Mouse (Mus musculus): ENCODE measurements at regions not wholly inside any gene's neighbourhood (a gene's known extent, or its start where the extent isn't known, plus 50 kb on each side); places are given as distances from the start of the nearest gene placed in this dataset.

DNA sequence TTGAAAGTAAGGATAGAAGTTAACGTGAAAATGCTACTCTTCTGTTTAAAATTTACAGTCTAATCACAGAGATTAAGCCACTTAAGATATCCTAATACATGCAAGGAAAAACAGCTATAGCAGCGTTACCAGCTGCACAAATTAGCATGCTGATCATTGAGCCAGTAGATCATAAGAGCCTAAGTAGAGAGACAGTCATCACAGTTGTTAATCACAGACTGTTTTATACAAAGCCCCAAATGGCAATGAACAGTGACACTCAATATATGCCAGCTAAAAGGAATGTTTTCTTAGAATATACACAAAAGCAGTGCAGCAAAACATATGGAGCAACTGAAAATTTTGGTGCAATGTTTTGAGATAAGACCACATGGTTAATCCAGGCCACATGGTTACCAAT lies 64.7 kb upstream of the Ppp1r3a start:
- Histone ChIP-seq H3K27ac (no peak overlapping the region), H3K36me3 (ENCODE audit: control insufficient read depth, insufficient read depth, low read length) (no peaks in the 10 kb centered on the region), H3K79me2 (replicated peaks; ENCODE audit: control insufficient read depth, insufficient read depth, low read length) (no peaks in the 10 kb centered on the region), H3K27me3 (ENCODE audit: control insufficient read depth, insufficient read depth, low read length) (no peaks in the 10 kb centered on the region), H3K9ac (ENCODE audit: low read depth, low read length) (no peak overlapping the region), H3K4me3 (no peak overlapping the region), H3K4me1 (ENCODE audit: control insufficient read depth, insufficient read depth, low read length) (no peaks in the 10 kb centered on the region)
- TF ChIP-seq CTCF (IDR thresholded peaks at IDR 0.05) (no peak), EP300 (IDR thresholded peaks at IDR 0.05; ENCODE audit: insufficient read depth, low read depth, low read length) (no peak), POLR2A (IDR thresholded peaks at IDR 0.05; ENCODE audit: insufficient read depth, low read depth, low read length) (no peak)
- intact Hi-C loops (cut with DNase I), result no loop called here
- 54% methylated on average over 2 of the region's 2 CpGs for WGBS
- no peak for DNase-seq

- Histone ChIP-seq H3K9ac (ENCODE audit: low read depth, low read length) (no peak overlapping the region), H3K79me2 (replicated peaks; ENCODE audit: control insufficient read depth, insufficient read depth, low read length) (no peaks in the 10 kb centered on the region), H3K36me3 (ENCODE audit: control insufficient read depth, insufficient read depth, low read length) (no peaks in the 10 kb centered on the region), H3K4me1 (ENCODE audit: control insufficient read depth, insufficient read depth, low read length) (no peaks in the 10 kb centered on the region), H3K4me3 (no peak overlapping the region), H3K27me3 (ENCODE audit: control insufficient read depth, insufficient read depth, low read length) (no peaks in the 10 kb centered on the region), H3K27ac (no peak overlapping the region)
- TF ChIP-seq EP300 (IDR thresholded peaks at IDR 0.05; ENCODE audit: insufficient read depth, low read depth, low read length) (no peak), CTCF (IDR thresholded peaks at IDR 0.05) (no peak), POLR2A (IDR thresholded peaks at IDR 0.05; ENCODE audit: insufficient read depth, low read depth, low read length) (no peak)
- intact Hi-C loops (cut with DNase I), result no loop called here
- DNase-seq, result no peak
Observed at GRCm38 (mm10) chr6:14824777-14825176, 69.7 kb upstream of the Ppp1r3a start.

DNA sequence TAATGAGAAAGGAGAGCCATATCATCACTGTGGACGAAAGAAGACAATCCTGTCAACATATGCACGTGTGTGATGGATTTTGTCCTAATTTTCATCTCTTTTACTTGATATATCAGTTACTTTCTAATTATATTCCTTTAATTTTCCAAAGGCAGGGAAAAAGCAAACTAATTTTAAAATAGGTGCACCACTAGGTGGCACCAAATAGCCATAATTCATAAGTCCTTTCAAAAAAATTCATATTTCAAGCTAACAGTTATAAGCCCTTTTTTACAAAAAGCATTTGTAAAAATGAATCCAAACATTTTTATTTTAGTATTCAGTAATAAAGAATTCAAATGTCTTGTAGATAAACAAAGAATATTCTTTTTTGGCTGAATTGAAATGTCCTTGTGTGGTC lies 62.2 kb upstream of the Foxp2 start:
- intact Hi-C loops (cut with DNase I), result no loop called here
- WGBS, result 2% methylated on average over 2 of the region's 2 CpGs
- no peaks in the 10 kb centered on the region for H3K36me3 ChIP-seq (ENCODE audit: control insufficient read depth, insufficient read depth, low read length)
- no peaks in the 10 kb centered on the region for H3K27me3 ChIP-seq (ENCODE audit: control insufficient read depth, insufficient read depth, low read length)
- DNase-seq, result no peak
- TF ChIP-seq POLR2A (IDR thresholded peaks at IDR 0.05; ENCODE audit: insufficient read depth, low read depth, low read length) (no peak), EP300 (IDR thresholded peaks at IDR 0.05; ENCODE audit: insufficient read depth, low read depth, low read length) (no peak), CTCF (IDR thresholded peaks at IDR 0.05) (peak; percentile 73)
- no peak overlapping the region for H3K9ac ChIP-seq (ENCODE audit: low read depth, low read length)
- H3K4me3 ChIP-seq, result no peak overlapping the region
- no peak overlapping the region for H3K27ac ChIP-seq
- H3K4me1 ChIP-seq (ENCODE audit: control insufficient read depth, insufficient read depth, low read length), result no peaks in the 10 kb centered on the region
- H3K79me2 ChIP-seq (replicated peaks; ENCODE audit: control insufficient read depth, insufficient read depth, low read length), result no peaks in the 10 kb centered on the region

All from heart, adult 2 months (tissue).